Mouse (Mus musculus) MEL (cell line): ENCODE data around the gene Egflam.

ENCODE experiments used
- CTCF ChIP-seq, 3 experiments: IDR thresholded peaks in 2 of 3; conservative IDR thresholded peaks in 1 of 3; 2 replicates each; pipeline ENCODE4 v1.5.1; 2011 to 2012; ENCODE audit warnings: low read length in 3 of 3, low read depth in 2 of 3, mild to moderate bottlenecking in 2 of 3, improper control_type of control experiment in 1 of 3, inconsistent platforms in 1 of 3, mixed read lengths in 1 of 3, moderate library complexity in 1 of 3; ENCODE audit not compliant: control insufficient read depth in 1 of 3, insufficient read depth in 1 of 3, poor library complexity in 1 of 3, severe bottlenecking in 1 of 3
- EP300 ChIP-seq, 2 experiments: IDR thresholded peaks; 2 replicates each; pipeline ENCODE4 v1.6.1; 2011; ENCODE audit warnings: improper control_type of control experiment in 2 of 2, low read length in 2 of 2, low read depth in 1 of 2, mild to moderate bottlenecking in 1 of 2
- NELFE ChIP-seq: IDR thresholded peaks from 2 replicates; pipeline ENCODE4 v1.6.1; 2011; ENCODE audit warnings: low read depth, low read length, improper control_type of control experiment
- POLR2A ChIP-seq, 2 experiments: IDR thresholded peaks; 2 replicates each; pipeline ENCODE4 v1.6.1; 2011 to 2012; ENCODE audit warnings: low read length in 2 of 2, mild to moderate bottlenecking in 2 of 2, control low read depth in 1 of 2, improper control_type of control experiment in 1 of 2, low read depth in 1 of 2, moderate library complexity in 1 of 2; ENCODE audit not compliant: control insufficient read depth in 1 of 2, insufficient read depth in 1 of 2, poor library complexity in 1 of 2
- POLR2AphosphoS5 ChIP-seq: IDR thresholded peaks from 2 replicates; pipeline ENCODE4 v1.6.1; 2012; ENCODE audit warnings: low read depth, borderline replicate concordance, mild to moderate bottlenecking, inconsistent platforms, low read length, moderate library complexity, mixed read lengths
- USF1 ChIP-seq: IDR thresholded peaks from 2 replicates; pipeline ENCODE4 v1.6.1; 2014; ENCODE audit warnings: low read depth, mild to moderate bottlenecking, inconsistent platforms, low read length, improper control_type of control experiment, moderate library complexity

DNA sequence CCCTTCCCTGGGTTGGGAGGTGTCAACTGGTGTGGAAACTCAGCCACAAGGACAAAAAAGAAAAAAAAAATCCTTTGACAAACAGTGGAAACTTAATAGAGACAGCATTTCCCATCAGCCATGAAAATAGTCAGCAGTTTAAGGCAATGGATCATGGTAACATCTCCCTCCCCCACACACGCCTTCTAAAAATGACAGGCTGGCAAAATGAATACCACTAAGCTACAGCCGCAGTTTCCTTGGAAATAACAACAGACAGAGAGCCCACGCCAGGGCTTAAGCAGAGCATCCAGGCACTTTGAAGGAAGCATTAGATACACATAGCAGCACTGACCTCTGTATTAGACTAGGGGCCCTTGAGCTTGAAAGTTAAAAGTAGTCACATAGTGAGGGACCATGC, 157.2 kb downstream of the Egflam start:
- TF ChIP-seq CTCF (IDR thresholded peaks at IDR 0.05 in 2 of 3, conservative IDR thresholded peaks at IDR 0.05 in 1 of 3; ENCODE audit: control insufficient read depth in 1 of 3, insufficient read depth in 1 of 3, low read depth in 2 of 3, low read length in 3 of 3, poor library complexity in 1 of 3, severe bottlenecking in 1 of 3): no peak
- TF ChIP-seq POLR2A (IDR thresholded peaks at IDR 0.05; ENCODE audit: control insufficient read depth in 1 of 2, insufficient read depth in 1 of 2, low read depth in 1 of 2, low read length in 2 of 2, poor library complexity in 1 of 2): no peak
- TF ChIP-seq POLR2AphosphoS5: no peak
- TF ChIP-seq USF1: no peak
- no peak for TF ChIP-seq EP300 (IDR thresholded peaks at IDR 0.05; ENCODE audit: low read depth in 1 of 2, low read length in 2 of 2)
- TF ChIP-seq NELFE: no peak
